Mouse (Mus musculus) CH12.LX (cell line): ENCODE measurements around the gene Stra6l. TPM values are rescaled to one million over a fixed set of nuclear protein-coding genes. Genes with fewer than 3 reads are reported as not detected.
A peak's percentile ranks its signal among the peaks of the same experiment; 100 is the strongest.

Experiments
- DNase-seq: peaks from one replicate; pipeline ENCODE4 v3.0.0-alpha.2; 2013; ENCODE audit errors: extremely low read depth
- H3K27ac ChIP-seq: 2 replicates; pipeline ENCODE4 v1.5.1; 2012; ENCODE audit warnings: low read depth, mild to moderate bottlenecking, control low read depth, moderate library complexity; ENCODE audit not compliant: insufficient read depth
- H3K27me3 ChIP-seq: replicated peaks from 2 replicates; pipeline ENCODE3; 2012; ENCODE audit warnings: inconsistent platforms
- H3K36me3 ChIP-seq, 2 experiments: replicated peaks in 1 of 2; 2 replicates each; pipeline versions ENCODE3 to v1.6.1; 2012; ENCODE audit warnings: inconsistent platforms in 1 of 2, low read length in 1 of 2, mild to moderate bottlenecking in 1 of 2, mixed read lengths in 1 of 2, moderate library complexity in 1 of 2; ENCODE audit not compliant: control insufficient read depth in 1 of 2, insufficient read depth in 1 of 2
- H3K4me1 ChIP-seq, 2 experiments: 2 replicates each; pipeline ENCODE4 v1.6.1; 2012; ENCODE audit warnings: inconsistent platforms in 1 of 2, moderate library complexity in 1 of 2; ENCODE audit not compliant: insufficient read depth in 2 of 2, control insufficient read depth in 1 of 2
- H3K4me2 ChIP-seq: 2 replicates; pipeline ENCODE4 v1.6.1; 2012; ENCODE audit warnings: low read depth, mild to moderate bottlenecking, control low read depth; ENCODE audit not compliant: poor library complexity, insufficient read depth, severe bottlenecking
- H3K4me3 ChIP-seq, 3 experiments: fragments of 150-350 bp in 1 of 3; sonication (generic) in 1 of 3; replicated peaks in 1 of 3; 2 replicates each; pipeline versions ENCODE3 to v1.5.1; 2011 to 2012; ENCODE audit warnings: low read depth in 2 of 3, low read length in 2 of 3, mild to moderate bottlenecking in 2 of 3, moderate library complexity in 2 of 3, control low read depth in 1 of 3, improper control_type of control experiment in 1 of 3, inconsistent platforms in 1 of 3, mixed read lengths in 1 of 3; ENCODE audit not compliant: poor library complexity in 1 of 3
- H3K79me2 ChIP-seq: replicated peaks from 2 replicates; pipeline ENCODE4 v1.6.1; 2012; ENCODE audit warnings: mild to moderate bottlenecking, moderate library complexity; ENCODE audit not compliant: control insufficient read depth, poor library complexity, insufficient read depth, severe bottlenecking; ENCODE audit errors: extremely low read depth
- H3K9ac ChIP-seq: 2 replicates; pipeline ENCODE4 v1.6.1; 2012; ENCODE audit warnings: low read depth, mild to moderate bottlenecking, control low read depth, moderate library complexity; ENCODE audit not compliant: insufficient read depth
- H3K9me3 ChIP-seq: replicated peaks from 2 replicates; pipeline ENCODE3; 2012; ENCODE audit warnings: low read length, inconsistent platforms, mixed read lengths
- CHD1 ChIP-seq: IDR thresholded peaks from 2 replicates; pipeline ENCODE4 v1.6.1; 2012; ENCODE audit warnings: low read depth, low read length, improper control_type of control experiment, inconsistent platforms
- ELF1 ChIP-seq: IDR thresholded peaks from 2 replicates; pipeline ENCODE4 v1.6.1; 2014; ENCODE audit warnings: low read depth, mild to moderate bottlenecking, inconsistent platforms, low read length, improper control_type of control experiment
- EP300 ChIP-seq: IDR thresholded peaks from 2 replicates; pipeline ENCODE4 v1.6.1; 2011; ENCODE audit warnings: low read length, improper control_type of control experiment
- JUN ChIP-seq: IDR thresholded peaks from 2 replicates; pipeline ENCODE4 v1.6.1; 2011; ENCODE audit warnings: low read depth, mild to moderate bottlenecking, low read length, improper control_type of control experiment, moderate library complexity; ENCODE audit not compliant: insufficient read depth
- JUND ChIP-seq: conservative IDR thresholded peaks from 2 replicates; pipeline ENCODE4 v1.6.1; 2011; ENCODE audit warnings: low read depth, low read length, improper control_type of control experiment
- MAX ChIP-seq: IDR thresholded peaks from 2 replicates; pipeline ENCODE4 v1.6.1; 2011; ENCODE audit warnings: low read length, improper control_type of control experiment
- MXI1 ChIP-seq: IDR thresholded peaks from 2 replicates; pipeline ENCODE4 v1.6.1; 2011; ENCODE audit warnings: mild to moderate bottlenecking, low read depth, low read length, improper control_type of control experiment
- MYC ChIP-seq: IDR thresholded peaks from 2 replicates; pipeline ENCODE4 v1.6.1; 2011; ENCODE audit warnings: low read depth, mild to moderate bottlenecking, improper control_type of control experiment, low read length
- NELFE ChIP-seq: IDR thresholded peaks from 2 replicates; pipeline ENCODE4 v1.6.1; 2011; ENCODE audit warnings: low read depth, low read length, improper control_type of control experiment
- POLR2A ChIP-seq: IDR thresholded peaks from 2 replicates; pipeline ENCODE4 v1.6.1; 2011; ENCODE audit warnings: low read depth, mild to moderate bottlenecking, improper control_type of control experiment, low read length
- SIN3A ChIP-seq: IDR thresholded peaks from 2 replicates; pipeline ENCODE4 v1.6.1; 2012; ENCODE audit warnings: low read length, improper control_type of control experiment, inconsistent platforms
- TBP ChIP-seq: conservative IDR thresholded peaks from 2 replicates; pipeline ENCODE4 v1.6.1; 2011; ENCODE audit warnings: low read depth, low read length, improper control_type of control experiment
- TCF12 ChIP-seq: IDR thresholded peaks from 2 replicates; pipeline ENCODE4 v1.6.1; 2014; ENCODE audit warnings: low read depth, mild to moderate bottlenecking, inconsistent platforms, low read length, improper control_type of control experiment
- UBTF ChIP-seq: IDR thresholded peaks from 2 replicates; pipeline ENCODE4 v1.6.1; 2012; ENCODE audit warnings: low read depth, mild to moderate bottlenecking, inconsistent platforms, low read length, improper control_type of control experiment, moderate library complexity
- USF1 ChIP-seq: IDR thresholded peaks from 2 replicates; pipeline ENCODE4 v1.6.1; 2014; ENCODE audit warnings: low read depth, mild to moderate bottlenecking, inconsistent platforms, low read length, improper control_type of control experiment
- dilution Hi-C: fragments of 300-500 bp; cut with MboI; formaldehyde crosslinking; loops from 2 replicates; pipeline ENCODE4 v1.14.3; 2020; ENCODE audit warnings: low sequenced_read_pairs; ENCODE audit not compliant: extremely low pct_unique_long_range_greater_than_20kb, extremely low pct_ligation_motif_present
- in situ Hi-C: fragments of 300-500 bp; cut with MboI; formaldehyde crosslinking; loops from 3 replicates; pipeline ENCODE4 v1.14.3; 2019; ENCODE audit warnings: low sequenced_read_pairs, low pct_ligation_motif_present, low pct_unique_long_range_greater_than_20kb, mixed read lengths
- polyA plus RNA-seq: library from polyadenylated mRNA; unstranded; fragments of >175 nt; gene quantifications from 2 replicates; pipeline ENCODE4 v1.2.1, GENCODE M21; 2012; ENCODE audit warnings: low read depth; ENCODE audit not compliant: insufficient read length
- total RNA-seq, 2 experiments: library from RNA; depleted of rRNA; stranded (reverse); fragments of 300-350 nt in 1 of 2; fragments of >200 nt in 1 of 2; gene quantifications; 2 replicates each; pipeline ENCODE4 v1.2.3; 2012 to 2014

Gene Stra6l
- total and polyA plus RNA-seq, 3 experiments = 0.13 TPM; not detected in 2

DNA sequence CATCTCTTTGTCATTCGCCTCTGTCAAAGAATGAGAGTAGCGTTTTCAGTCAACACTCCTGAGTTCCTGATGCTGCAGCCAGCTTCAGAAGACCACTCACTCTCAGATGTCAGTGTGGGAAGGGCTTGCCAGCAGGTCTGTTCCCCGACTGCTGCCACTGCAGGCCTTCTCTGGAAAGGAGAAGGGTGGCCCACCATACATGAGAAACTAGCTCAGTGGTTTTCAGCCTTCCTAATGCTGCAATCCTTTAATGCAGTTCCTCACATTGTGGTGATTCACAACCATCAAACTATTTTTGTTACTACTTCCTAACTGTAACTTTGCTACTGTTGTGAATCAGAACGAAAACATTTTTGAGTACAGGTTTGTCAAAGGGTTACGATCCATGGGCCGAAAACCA, 41.0 kb downstream of the Stra6l start:
- dilution Hi-C loops (no loop called here), in situ Hi-C loops (no loop called here)
- H3K4me2 ChIP-seq = peak overlapping the region; percentile 24; the same call in 1 of the 2 replicates
- H3K4me1 ChIP-seq = peaks cover 10 to 17% of the 10 kb centered on the region in 2 experiments; a peak in 3 of 4 replicates
- no peak overlapping the region for H3K9ac ChIP-seq
- peaks cover 2% of the 10 kb centered on the region for H3K27me3 ChIP-seq
- H3K36me3 ChIP-seq = no peaks in the 10 kb centered on the region
- peak; percentile 21 for DNase-seq
- H3K79me2 ChIP-seq = no peaks in the 10 kb centered on the region
- no peak overlapping the region for H3K27ac ChIP-seq
- H3K4me3 ChIP-seq = no peak overlapping the region
- TF ChIP-seq JUND (no peak), JUN (0 out of 2 replicates have a peak, but pooled peaks have one; percentile 4), EP300 (peak; percentile 31; the same call in 1 of the 2 replicates)
- no peaks in the 10 kb centered on the region for H3K9me3 ChIP-seq

DNA sequence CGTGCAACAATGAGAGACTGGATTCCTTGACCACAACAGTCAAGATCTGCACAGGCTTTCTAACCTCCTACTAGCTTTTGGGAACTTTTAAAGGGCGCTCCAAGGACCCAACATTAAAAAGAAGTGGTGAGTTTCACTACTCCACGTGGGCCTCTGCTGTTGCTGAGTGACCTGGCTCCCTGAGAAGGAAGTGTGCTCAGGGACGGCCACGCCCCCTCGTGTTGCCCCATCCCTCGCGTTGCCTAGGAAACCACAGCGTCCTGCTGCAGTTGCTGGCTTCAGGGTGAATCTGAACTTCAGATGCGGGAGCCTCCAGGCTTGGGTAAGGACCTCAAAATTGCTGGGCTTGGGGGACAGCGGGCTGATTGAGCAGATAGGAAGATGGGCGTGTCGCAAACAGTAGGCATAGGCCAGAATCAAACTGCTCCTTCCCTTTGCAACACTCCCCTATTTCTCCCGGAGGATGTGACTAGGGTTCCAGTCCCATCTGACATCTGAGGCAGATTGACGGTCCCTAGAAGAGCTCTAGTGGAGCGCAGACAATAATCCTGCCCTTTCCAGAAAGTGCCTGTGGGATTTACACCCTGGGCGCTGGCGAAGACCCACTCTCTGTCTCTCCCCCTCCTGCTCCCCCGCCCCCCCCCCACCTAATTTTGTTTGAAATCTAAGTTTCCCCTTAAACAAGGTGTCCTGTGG, 41.8 kb downstream of the Stra6l start, which contains the start of gene Ccdc180:
TSS of gene Ccdc180 (plus strand) at position 238 of the 696 bp plus-strand sequence.
- TF ChIP-seq ELF1 (peak; percentile 74), MYC (peak; percentile 96), USF1 (peak; percentile 11), POLR2A (peak; percentile 41; the same call in 1 of the 2 replicates), MAX (peak; percentile 83), SIN3A (peak; percentile 79), TBP (no peak), UBTF (no peak), TCF12 (no peak), CHD1 (no peak), MXI1 (peak; percentile 98), NELFE (peak; percentile 35; the same call in 1 of the 2 replicates)
- peak; percentile 89 for DNase-seq
- in situ Hi-C loops = no loop called here
- no peaks in the 10 kb centered on the region for H3K36me3 ChIP-seq
- H3K79me2 ChIP-seq = no peaks in the 10 kb centered on the region
- H3K9ac ChIP-seq = no peak within 1 kb of the TSS
- no peak within 1 kb of the TSS for H3K27ac ChIP-seq
- no peaks in the 10 kb centered on the region for H3K9me3 ChIP-seq
- H3K4me2 ChIP-seq = peak within 1 kb of the TSS; percentile 24; the same call in 1 of the 2 replicates
- dilution Hi-C loops = no loop called here
- peaks cover 2% of the 10 kb centered on the region for H3K27me3 ChIP-seq
- H3K4me1 ChIP-seq = peaks cover 10 to 20% of the 10 kb centered on the region in 2 experiments; a peak in 3 of 4 replicates
- no peak within 1 kb of the TSS for H3K4me3 ChIP-seq
